Mouse (Mus musculus) fat pad, adult 2 months (tissue): ENCODE results near the gene Klhdc7a.
"Not testable (repeated sequence)": the region's sequence is repeated elsewhere in the genome, so short reads cannot be mapped to it uniquely, and the experiment has no call there.

Source experiments
- DNase-seq: peaks from one replicate; pipeline ENCODE4 v3.0.0-alpha.2; 2011; ENCODE audit warnings: low read depth, low spot score; ENCODE audit errors: extremely low read depth

Klhdc7a gene

GRCm38 (mm10) chr4:139967922-139968321 lies at the start of gene Klhdc7a:
TSS of gene Klhdc7a (minus strand) at chr4:139968026.
- DNase-seq, result no peak

- no peak for DNase-seq
These were observed 48.1 kb upstream of the Klhdc7a start for GRCm38 (mm10) chr4:140015916-140016315.

- DNase-seq, result no peak
These were observed 43.1 kb upstream of the Klhdc7a start for GRCm38 (mm10) chr4:140010728-140011470.

GRCm38 (mm10) chr4:140004932-140005331 lies 37.1 kb upstream of the Klhdc7a start:
- no peak for DNase-seq

- DNase-seq, result no peak
These were observed 36.3 kb upstream of the Klhdc7a start for GRCm38 (mm10) chr4:140004170-140004569.

- DNase-seq, result no peak
These were observed 34.2 kb upstream of the Klhdc7a start for GRCm38 (mm10) chr4:140002069-140002468.

GRCm38 (mm10) chr4:140000911-140001310 lies 33.1 kb upstream of the Klhdc7a start:
- DNase-seq, result no peak

GRCm38 (mm10) chr4:139999033-139999432 lies 31.2 kb upstream of the Klhdc7a start:
- no peak for DNase-seq

- DNase-seq, result no peak
These were observed 27.8 kb upstream of the Klhdc7a start for GRCm38 (mm10) chr4:139995659-139996058.

GRCm38 (mm10) chr4:139993111-139993755 lies 25.4 kb upstream of the Klhdc7a start:
- DNase-seq, result no peak

- DNase-seq, result no peak
These were observed 19.1 kb upstream of the Klhdc7a start for GRCm38 (mm10) chr4:139986913-139987312.

GRCm38 (mm10) chr4:139978716-139979115 lies 10.9 kb upstream of the Klhdc7a start:
- peak; percentile 89 for DNase-seq

GRCm38 (mm10) chr4:139977308-139977781 lies 9.5 kb upstream of the Klhdc7a start:
- no peak for DNase-seq

GRCm38 (mm10) chr4:139974506-139974905 lies 6.7 kb upstream of the Klhdc7a start:
- no peak for DNase-seq

GRCm38 (mm10) chr4:139967475-139967891 lies 343 bp downstream of the Klhdc7a start:
- DNase-seq, result no peak

GRCm38 (mm10) chr4:139966981-139967380 lies 845 bp downstream of the Klhdc7a start:
- DNase-seq, result no peak

- no peak for DNase-seq
These were observed 2.1 kb downstream of the Klhdc7a start for GRCm38 (mm10) chr4:139965596-139966185.

GRCm38 (mm10) chr4:139964406-139964805 lies 3.4 kb downstream of the Klhdc7a start:
- no peak for DNase-seq

- DNase-seq, result no peak
These were observed 3.9 kb downstream of the Klhdc7a start for GRCm38 (mm10) chr4:139963911-139964310.

- DNase-seq, result no peak
These were observed 4.8 kb downstream of the Klhdc7a start for GRCm38 (mm10) chr4:139963059-139963458.

- DNase-seq, result no peak
These were observed 6.0 kb downstream of the Klhdc7a start for GRCm38 (mm10) chr4:139961816-139962215.

GRCm38 (mm10) chr4:139961329-139961728 lies 6.5 kb downstream of the Klhdc7a start:
- not testable (repeated sequence) for DNase-seq
